Mouse (Mus musculus) neural tube, embryonic 13.5 days (tissue): ENCODE results near the gene Aes. TPM values are rescaled to one million over a fixed set of nuclear protein-coding genes. Genes with fewer than 3 reads are reported as not detected.

Source experiments
- ATAC-seq: fragments of 200-750 bp; cut with Nextera tagmentation; 2 replicates; pipeline ENCODE4 v1.8.0; 2017; ENCODE audit warnings: low read depth, mild to moderate bottlenecking, moderate TSS enrichment, moderate library complexity
- H3K27ac ChIP-seq: fragments of 300-500 bp; sonication (generic); replicated peaks from 2 replicates; pipeline ENCODE4 v1.5.1; 2015; ENCODE audit warnings: moderate library complexity, mild to moderate bottlenecking, inconsistent platforms
- H3K27me3 ChIP-seq: fragments of 300-500 bp; sonication (generic); 2 replicates; pipeline ENCODE4 v1.6.1; 2015; ENCODE audit warnings: mild to moderate bottlenecking, inconsistent platforms
- H3K36me3 ChIP-seq: fragments of 300-500 bp; sonication (generic); 2 replicates; pipeline ENCODE4 v1.6.1; 2015; ENCODE audit warnings: mild to moderate bottlenecking, inconsistent platforms
- H3K4me1 ChIP-seq: fragments of 300-500 bp; sonication (generic); replicated peaks from 2 replicates; pipeline ENCODE4 v1.6.1; 2015; ENCODE audit warnings: inconsistent platforms
- H3K4me2 ChIP-seq: fragments of 300-500 bp; sonication (generic); 2 replicates; pipeline ENCODE4 v1.6.1; 2015; ENCODE audit warnings: inconsistent platforms, mild to moderate bottlenecking, moderate library complexity
- H3K4me3 ChIP-seq: fragments of 300-500 bp; sonication (generic); 2 replicates; pipeline ENCODE4 v1.5.1; 2015; ENCODE audit warnings: mild to moderate bottlenecking, inconsistent platforms
- H3K9ac ChIP-seq: fragments of 300-500 bp; sonication (generic); 2 replicates; pipeline ENCODE4 v1.6.1; 2015; ENCODE audit warnings: moderate library complexity, mild to moderate bottlenecking, inconsistent platforms
- H3K9me3 ChIP-seq: fragments of 300-500 bp; sonication (generic); 2 replicates; pipeline ENCODE4 v1.6.1; 2016; ENCODE audit warnings: inconsistent platforms
- WGBS: fragments of 180-500 bp; shearing (Covaris S2); methylation state at CpG from one replicate; pipeline ENCODE4 v1.1.7; 2015; 5-methylcytosine and 5-hydroxymethylcytosine counted together
- polyA plus RNA-seq: library from polyadenylated mRNA; unstranded; fragments of >200 nt; fragmentation: Nextera tagmentation; extraction: Ambion mirVana; gene quantifications from 2 replicates; pipeline ENCODE4 v1.2.1, GENCODE M21; 2015

Aes gene
- polyA plus RNA-seq, 1 experiment from 2014 or later, result 635 TPM

DNA sequence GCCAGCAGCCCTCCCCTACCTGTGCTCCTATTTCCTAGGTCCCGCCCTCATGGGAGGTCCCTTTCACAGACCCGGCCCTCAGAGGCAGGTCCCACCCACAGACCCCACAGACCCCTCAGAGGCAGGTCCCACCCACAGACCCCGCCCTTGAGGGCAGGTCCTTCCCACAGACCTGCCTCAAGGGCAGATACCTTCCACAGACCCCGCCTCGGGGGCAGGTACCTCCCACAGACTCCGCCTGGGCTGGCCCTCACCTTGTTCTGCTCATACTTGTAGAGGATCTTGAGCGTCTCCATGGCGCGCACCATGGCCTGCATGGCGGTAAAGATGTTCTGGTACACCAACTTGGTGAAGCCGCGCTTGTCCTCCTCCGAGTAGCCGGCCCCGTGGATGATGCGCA lies 24.5 kb upstream of the Aes start:
- no peak for ATAC-seq
- peaks cover 50% of the 10 kb centered on the region for H3K36me3 ChIP-seq
- peaks cover 8% of the 10 kb centered on the region; the same call in 1 of the 2 replicates for H3K4me1 ChIP-seq
- H3K27ac ChIP-seq, result no peak overlapping the region
- H3K9ac ChIP-seq, result no peak overlapping the region
- WGBS, result 65% methylated on average over 16 of the region's 16 CpGs
- H3K4me3 ChIP-seq, result no peak overlapping the region
- no peak overlapping the region for H3K4me2 ChIP-seq
- H3K27me3 ChIP-seq, result no peaks in the 10 kb centered on the region
- no peaks in the 10 kb centered on the region for H3K9me3 ChIP-seq

GRCm38 (mm10) chr10:81536734-81537133 lies 22.6 kb upstream of the Aes start:
- Histone ChIP-seq H3K36me3 (peaks cover 31% of the 10 kb centered on the region), H3K27ac (no peak overlapping the region), H3K9ac (no peak overlapping the region), H3K4me1 (peaks cover 18% of the 10 kb centered on the region), H3K27me3 (no peaks in the 10 kb centered on the region), H3K4me2 (no peak overlapping the region), H3K9me3 (no peaks in the 10 kb centered on the region), H3K4me3 (no peak overlapping the region)
- WGBS, result 81% methylated on average over 6 of the region's 6 CpGs
- ATAC-seq, result no peak

DNA sequence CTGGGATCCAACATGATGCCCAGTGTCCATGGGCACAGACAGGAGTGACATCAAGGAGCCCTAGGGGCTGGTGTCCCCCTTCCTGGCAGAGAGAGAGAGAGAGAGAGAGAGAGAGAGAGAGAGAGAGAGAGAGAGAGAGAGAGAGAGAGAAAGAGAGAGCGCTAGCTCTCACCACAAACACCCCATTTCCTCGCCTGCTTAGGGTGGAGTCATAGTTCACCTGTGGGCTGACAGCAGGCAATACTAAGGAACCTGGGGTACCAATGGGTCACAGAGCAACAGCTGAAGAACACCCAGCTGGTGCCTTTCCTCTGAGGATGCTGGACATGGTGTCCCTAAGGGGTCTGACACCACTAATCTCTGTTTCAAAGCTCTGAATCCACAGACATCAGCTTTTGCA lies 21.9 kb upstream of the Aes start:
- H3K27me3 ChIP-seq, result no peaks in the 10 kb centered on the region
- H3K27ac ChIP-seq, result no peak overlapping the region
- no peaks in the 10 kb centered on the region for H3K9me3 ChIP-seq
- no peak overlapping the region for H3K4me3 ChIP-seq
- no peak overlapping the region for H3K9ac ChIP-seq
- peaks cover 25% of the 10 kb centered on the region for H3K4me1 ChIP-seq
- ATAC-seq, result no peak
- peaks cover 26% of the 10 kb centered on the region for H3K36me3 ChIP-seq
- 100% methylated on average over 2 of the region's 2 CpGs for whole genome bisulfite sequencing
- H3K4me2 ChIP-seq, result no peak overlapping the region

DNA sequence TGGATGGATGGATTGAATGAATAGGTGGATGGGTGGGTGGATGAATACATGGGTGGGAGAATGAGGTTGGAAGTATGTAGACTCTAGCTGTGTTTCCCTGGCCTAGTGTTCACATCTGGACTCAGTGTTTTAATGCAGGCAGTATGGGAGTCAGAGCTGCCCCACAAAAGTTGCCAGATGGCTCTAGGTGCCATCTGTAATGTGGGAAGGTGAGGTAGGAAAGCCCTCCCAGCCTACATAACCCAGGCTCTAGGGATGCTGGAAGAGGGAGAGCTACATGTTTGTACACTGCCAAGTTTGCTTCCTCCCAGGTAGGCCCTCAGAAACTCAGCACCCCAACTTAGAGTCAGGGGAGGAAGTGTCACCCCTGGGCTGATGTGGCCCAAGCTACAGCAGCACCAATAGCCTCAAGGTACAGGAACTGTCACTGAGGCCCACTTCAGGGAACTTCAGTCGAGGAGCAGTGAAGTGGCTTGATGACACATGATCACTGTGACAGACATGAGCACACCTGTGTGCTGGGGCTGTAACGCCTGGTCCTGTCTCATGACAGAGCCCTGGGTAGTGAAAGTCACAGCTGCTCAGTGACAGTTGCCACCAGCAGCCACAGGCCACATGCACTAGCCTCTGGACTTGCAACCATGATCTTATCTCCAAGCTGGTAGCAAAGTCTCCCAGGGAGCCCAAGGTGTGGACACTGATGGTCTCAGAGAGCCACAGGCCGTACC lies 20.8 kb upstream of the Aes start:
- no peaks in the 10 kb centered on the region for H3K9me3 ChIP-seq
- ATAC-seq, result no peak
- peaks cover 15% of the 10 kb centered on the region; the same call in 1 of the 2 replicates for H3K36me3 ChIP-seq
- WGBS, result 88% methylated on average over 3 of the region's 3 CpGs
- no peaks in the 10 kb centered on the region for H3K27me3 ChIP-seq
- H3K4me2 ChIP-seq, result no peak overlapping the region
- no peak overlapping the region for H3K27ac ChIP-seq
- H3K4me3 ChIP-seq, result no peak overlapping the region
- H3K9ac ChIP-seq, result no peak overlapping the region
- peaks cover 36% of the 10 kb centered on the region for H3K4me1 ChIP-seq

- Histone ChIP-seq H3K9me3 (no peaks in the 10 kb centered on the region), H3K36me3 (no peaks in the 10 kb centered on the region), H3K4me3 (no peak overlapping the region), H3K9ac (0 out of 2 replicates have a peak overlapping the region, but pooled peaks have one; percentile 52), H3K4me2 (peak overlapping the region; percentile 15; the same call in 1 of the 2 replicates), H3K27ac (no peak overlapping the region), H3K4me1 (peaks cover 42% of the 10 kb centered on the region), H3K27me3 (no peaks in the 10 kb centered on the region)
- no peak for ATAC-seq
- WGBS, result 89% methylated on average over 5 of the region's 5 CpGs
These were observed 17.9 kb upstream of the Aes start for GRCm38 (mm10) chr10:81541363-81541762.

DNA sequence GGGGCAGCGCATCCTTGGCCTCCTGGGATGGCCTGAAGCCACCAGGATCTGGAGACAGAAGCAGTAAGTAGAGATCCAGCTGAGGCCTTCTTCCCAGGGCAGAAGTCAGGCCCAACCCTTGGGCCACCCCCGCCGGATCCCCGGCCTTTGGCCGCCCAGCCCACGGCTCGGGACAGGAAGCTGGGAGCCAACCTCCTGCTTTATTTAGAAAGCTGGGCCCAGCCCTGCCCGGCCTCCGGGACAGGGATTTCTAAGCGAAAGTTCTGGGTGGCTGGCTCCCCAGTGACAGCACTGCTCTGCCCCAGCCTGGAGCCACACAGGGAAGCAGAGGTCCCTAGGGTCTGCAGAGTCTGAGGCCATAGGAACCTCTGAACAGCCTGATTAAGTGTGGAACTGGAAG lies 17.5 kb upstream of the Aes start:
- Histone ChIP-seq H3K4me3 (no peak overlapping the region), H3K27ac (no peak overlapping the region), H3K36me3 (no peaks in the 10 kb centered on the region), H3K4me2 (peak overlapping the region; percentile 15), H3K27me3 (no peaks in the 10 kb centered on the region), H3K9me3 (no peaks in the 10 kb centered on the region), H3K9ac (0 out of 2 replicates have a peak overlapping the region, but pooled peaks have one; percentile 52), H3K4me1 (peaks cover 42% of the 10 kb centered on the region)
- no peak for ATAC-seq
- 80% methylated on average over 10 of the region's 10 CpGs for WGBS

- Histone ChIP-seq H3K9ac (peak overlapping the region; percentile 98), H3K4me3 (peak overlapping the region; percentile 94), H3K27me3 (no peaks in the 10 kb centered on the region), H3K27ac (no peak overlapping the region), H3K4me1 (peaks cover 42% of the 10 kb centered on the region), H3K9me3 (no peaks in the 10 kb centered on the region), H3K4me2 (peak overlapping the region; percentile 99), H3K36me3 (no peaks in the 10 kb centered on the region)
- ATAC-seq, result no peak
- WGBS, result 78% methylated on average over 7 of the region's 7 CpGs
These were observed 16.4 kb upstream of the Aes start for GRCm38 (mm10) chr10:81542727-81543460.

DNA sequence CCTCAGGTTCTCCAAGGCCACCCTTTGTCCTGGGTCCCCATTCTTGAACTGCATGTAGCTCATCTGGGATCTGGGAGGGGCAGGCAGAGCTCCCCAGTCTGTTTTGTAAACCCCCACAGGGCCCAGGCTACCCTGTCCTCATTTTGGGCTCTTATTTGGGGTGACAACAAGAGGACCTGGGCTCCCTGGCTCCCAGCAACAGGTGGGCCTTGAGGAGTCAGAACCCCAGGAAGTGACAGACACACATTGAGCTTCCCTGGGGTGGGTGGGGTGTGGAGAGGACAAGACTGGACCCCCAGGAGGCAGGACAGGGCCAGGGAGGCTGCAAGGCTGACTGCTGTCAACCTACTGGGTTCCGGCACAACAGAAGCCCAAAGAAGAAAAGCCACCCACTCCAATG lies 15.7 kb upstream of the Aes start:
- Histone ChIP-seq H3K9ac (peak overlapping the region; percentile 98), H3K27ac (no peak overlapping the region), H3K4me1 (peaks cover 42% of the 10 kb centered on the region), H3K36me3 (no peaks in the 10 kb centered on the region), H3K4me2 (peak overlapping the region; percentile 99), H3K27me3 (no peaks in the 10 kb centered on the region), H3K4me3 (peak overlapping the region; percentile 94), H3K9me3 (no peaks in the 10 kb centered on the region)
- ATAC-seq, result no peak
- 81% methylated on average over 1 of the region's 1 CpGs for WGBS

DNA sequence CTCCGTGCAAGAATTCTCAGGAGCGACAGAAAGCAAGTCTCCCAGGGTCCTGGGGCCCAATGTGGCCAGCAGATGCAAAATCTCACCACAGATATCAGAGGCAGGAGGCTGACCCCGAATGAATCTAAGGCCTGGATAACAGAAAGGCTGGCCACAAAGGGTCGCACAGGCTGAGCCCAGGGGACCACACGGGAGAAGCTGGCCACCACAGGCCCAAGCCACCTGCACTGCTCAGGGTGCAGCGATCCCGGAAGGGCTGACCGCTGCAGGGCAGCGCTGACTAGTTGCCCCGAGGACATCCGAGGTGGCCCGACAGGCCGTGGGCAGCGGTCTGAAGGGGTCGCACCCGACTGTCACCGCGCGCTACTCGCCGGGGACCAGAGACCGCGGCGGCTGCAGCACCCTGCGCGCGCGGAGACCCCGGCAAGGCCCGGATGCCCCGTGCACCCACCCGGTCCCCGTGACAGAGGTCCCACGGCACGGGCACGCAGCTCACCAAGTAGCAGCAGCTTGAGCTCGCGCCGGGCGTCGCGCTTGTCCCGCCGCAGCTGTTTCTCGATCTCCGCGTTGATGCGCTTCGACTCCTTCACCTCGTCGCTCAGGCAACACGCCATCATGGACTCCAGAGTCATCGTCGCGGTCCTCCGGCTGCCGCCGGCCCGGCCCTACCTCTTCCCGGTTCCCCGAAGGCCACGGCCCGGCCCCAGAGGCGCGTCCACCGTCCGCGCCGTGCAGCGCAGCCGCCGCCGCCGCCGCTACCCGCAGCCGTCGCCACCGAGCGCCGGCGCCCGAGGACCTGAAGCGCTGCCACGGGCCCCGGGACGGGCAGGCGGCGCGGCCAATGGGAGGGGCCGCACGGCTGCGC lies 14.8 kb upstream of the Aes start:
- Histone ChIP-seq H3K4me3 (peak overlapping the region; percentile 94), H3K9me3 (no peaks in the 10 kb centered on the region), H3K4me2 (peak overlapping the region; percentile 99), H3K27ac (peak overlapping the region; percentile 89), H3K27me3 (0 out of 2 replicates have a peak, but pooled peaks cover 3% of the 10 kb centered on the region), H3K36me3 (no peaks in the 10 kb centered on the region), H3K4me1 (peaks cover 42% of the 10 kb centered on the region), H3K9ac (peak overlapping the region; percentile 98)
- WGBS, result under 1% methylated on average over 91 of the region's 93 CpGs
- ATAC-seq, result peak; percentile 21

GRCm38 (mm10) chr10:81545161-81545747 lies 14.0 kb upstream of the Aes start, which contains the start of gene Gna11:
TSS of gene Gna11 (minus strand) at chr10:81545190.
- WGBS, result 2% methylated on average over 35 of the region's 59 CpGs
- Histone ChIP-seq H3K9ac (peak within 1 kb of the TSS; percentile 98), H3K27ac (peak within 1 kb of the TSS; percentile 94), H3K4me1 (peaks cover 42% of the 10 kb centered on the region), H3K36me3 (no peaks in the 10 kb centered on the region), H3K4me3 (peak within 1 kb of the TSS; percentile 94), H3K9me3 (no peaks in the 10 kb centered on the region), H3K4me2 (peak within 1 kb of the TSS; percentile 99), H3K27me3 (0 out of 2 replicates have a peak, but pooled peaks cover 3% of the 10 kb centered on the region)
- ATAC-seq, result peak; percentile 96

DNA sequence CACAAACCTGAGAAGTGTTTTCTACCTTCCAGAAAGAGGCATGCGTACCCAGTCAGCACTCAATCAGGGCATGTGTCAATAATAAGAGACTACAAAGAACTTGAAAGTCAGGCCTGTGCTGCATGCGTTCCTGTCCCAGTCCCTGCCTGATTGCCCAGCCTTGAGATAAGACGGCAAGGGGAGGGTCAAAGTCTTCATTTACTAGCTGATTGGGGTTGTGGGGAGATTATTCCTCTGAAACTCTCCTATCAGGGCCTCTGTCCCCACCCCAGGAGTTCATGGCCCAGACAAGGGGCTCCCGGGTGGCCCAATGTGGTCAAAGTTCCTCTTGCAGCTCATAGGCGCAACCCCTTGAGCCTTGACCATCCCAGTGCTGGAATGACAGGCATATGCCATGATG lies 13.0 kb upstream of the Aes start:
- no peaks in the 10 kb centered on the region for H3K9me3 ChIP-seq
- H3K4me2 ChIP-seq, result no peak overlapping the region
- H3K27me3 ChIP-seq, result 0 out of 2 replicates have a peak, but pooled peaks cover 3% of the 10 kb centered on the region
- ATAC-seq, result no peak
- H3K27ac ChIP-seq, result peak overlapping the region; percentile 28; the same call in 1 of the 2 replicates
- no peaks in the 10 kb centered on the region for H3K36me3 ChIP-seq
- H3K4me3 ChIP-seq, result no peak overlapping the region
- H3K4me1 ChIP-seq, result peaks cover 35% of the 10 kb centered on the region
- WGBS, result 85% methylated on average over 5 of the region's 5 CpGs
- peak overlapping the region; percentile 49; the same call in 1 of the 2 replicates for H3K9ac ChIP-seq
